Mouse (Mus musculus) liver, adult 2 months (tissue): ENCODE results near the gene N6amt1. TPM values are rescaled to one million over a fixed set of nuclear protein-coding genes. Genes with fewer than 3 reads are reported as not detected.

Experiments used
- DNase-seq: peaks from one replicate; pipeline ENCODE4 v3.0.0-alpha.2; 2011; ENCODE audit warnings: low read depth, low spot score; ENCODE audit errors: extremely low read depth
- H3K27ac ChIP-seq: fragments of 200-500 bp; replicated peaks from 2 replicates; pipeline ENCODE4 v1.5.1; 2012; ENCODE audit warnings: low read depth, mild to moderate bottlenecking, control low read depth, inconsistent platforms, low read length; ENCODE audit not compliant: insufficient read depth
- H3K27me3 ChIP-seq: fragments of 200-500 bp; 2 replicates; pipeline ENCODE4 v1.6.1; 2012; ENCODE audit warnings: mild to moderate bottlenecking, moderate library complexity, low read length, inconsistent platforms; ENCODE audit not compliant: control insufficient read depth, insufficient read depth
- H3K36me3 ChIP-seq: fragments of 200-500 bp; 2 replicates; pipeline ENCODE4 v1.6.1; 2012; ENCODE audit warnings: low read length, inconsistent platforms; ENCODE audit not compliant: control insufficient read depth, insufficient read depth
- H3K4me1 ChIP-seq: fragments of 200-500 bp; 2 replicates; pipeline ENCODE4 v1.6.1; 2011; ENCODE audit warnings: low read length; ENCODE audit not compliant: control insufficient read depth, insufficient read depth
- H3K4me3 ChIP-seq: fragments of 200-500 bp; 2 replicates; pipeline ENCODE4 v1.5.1; 2011; ENCODE audit warnings: low read depth, mild to moderate bottlenecking, control low read depth, low read length, moderate library complexity; ENCODE audit not compliant: insufficient read depth
- H3K79me2 ChIP-seq: fragments of 200-500 bp; 2 replicates; pipeline ENCODE4 v1.6.1; 2012; ENCODE audit warnings: inconsistent platforms, mild to moderate bottlenecking, low read length, moderate library complexity; ENCODE audit not compliant: control insufficient read depth, insufficient read depth
- H3K9ac ChIP-seq: fragments of 200-500 bp; 2 replicates; pipeline ENCODE4 v1.6.1; 2012; ENCODE audit warnings: low read depth, mild to moderate bottlenecking, control low read depth, inconsistent platforms, low read length
- CTCF ChIP-seq: fragments of 200-500 bp; IDR thresholded peaks from 2 replicates; pipeline ENCODE4 v1.5.1; 2011; ENCODE audit warnings: low read depth, low read length, control low read depth
- POLR2A ChIP-seq: fragments of 200-500 bp; IDR thresholded peaks from 2 replicates; pipeline ENCODE4 v1.6.1; 2011; ENCODE audit warnings: low read length, control low read depth; ENCODE audit not compliant: insufficient read depth; ENCODE audit errors: extremely low read depth
- whole genome bisulfite sequencing: fragments of 180-500 bp; shearing (Covaris S2); methylation state at CpG from one replicate; pipeline ENCODE4 v1.1.7; 2018; 5-methylcytosine and 5-hydroxymethylcytosine counted together
- polyA plus RNA-seq: library from polyadenylated mRNA; depleted of rRNA; stranded (reverse); fragments of >200 nt; gene quantifications from 2 replicates; pipeline ENCODE4 v1.2.3, GENCODE M21; 2012; rRNA removed
- total RNA-seq: library from RNA; depleted of rRNA; stranded (reverse); fragments of >200 nt; gene quantifications from 2 replicates; pipeline ENCODE4 v1.2.3, GENCODE M21; 2014; rRNA removed

The N6amt1 gene
- 7.9 and 9.1 TPM in 2 replicates for total RNA-seq
- polyA plus RNA-seq, result 4.0 and 4.9 TPM in 2 replicates

DNA sequence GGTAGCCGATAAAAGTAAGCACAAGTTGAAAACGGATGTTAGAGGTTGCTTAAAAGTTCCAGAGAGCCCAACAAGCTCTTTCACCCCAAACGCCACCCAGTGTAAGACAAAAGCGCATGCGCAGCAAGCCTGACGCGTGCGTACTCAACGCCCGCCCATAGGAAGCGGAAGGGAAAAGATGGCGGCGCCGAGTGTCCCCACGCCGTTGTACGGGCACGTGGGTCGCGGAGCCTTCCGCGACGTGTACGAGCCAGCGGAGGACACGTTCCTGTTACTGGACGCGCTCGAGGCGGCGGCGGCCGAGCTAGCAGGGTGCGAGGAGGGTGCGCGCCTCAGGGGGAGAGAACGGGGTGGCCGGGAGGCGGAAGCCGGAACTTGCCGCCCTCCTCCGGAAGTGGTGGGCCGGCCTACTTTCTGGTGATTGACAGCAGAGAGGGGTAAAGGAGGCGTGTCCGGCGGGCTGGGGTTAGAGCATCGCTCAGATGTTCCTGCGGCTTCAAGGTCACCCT, at the start of gene N6amt1:
Gene N6amt1 (plus strand): TSS at position 111 of the 509 bp plus-strand sequence.
- H3K36me3 ChIP-seq, result peaks cover 16% of the 10 kb centered on the region; the same call in 1 of the 2 replicates
- DNase-seq, result peak; percentile 83
- H3K9ac ChIP-seq, result peak within 1 kb of the TSS; percentile 96
- TF ChIP-seq POLR2A, result 0 out of 2 replicates have a peak, but pooled peaks have one; percentile 38
- no peak for TF ChIP-seq CTCF
- WGBS, result under 1% methylated on average over 48 of the region's 48 CpGs
- H3K79me2 ChIP-seq, result no peaks in the 10 kb centered on the region
- H3K27ac ChIP-seq, result peak within 1 kb of the TSS; percentile 95
- H3K27me3 ChIP-seq, result no peaks in the 10 kb centered on the region
- peak within 1 kb of the TSS; percentile 89 for H3K4me3 ChIP-seq
- no peaks in the 10 kb centered on the region for H3K4me1 ChIP-seq

- 75% methylated on average over 11 of the region's 11 CpGs for WGBS
- no peak overlapping the region for H3K4me3 ChIP-seq
- H3K27ac ChIP-seq, result no peak overlapping the region
- no peaks in the 10 kb centered on the region for H3K79me2 ChIP-seq
- DNase-seq, result no peak
- H3K36me3 ChIP-seq, result no peaks in the 10 kb centered on the region
- no peaks in the 10 kb centered on the region for H3K4me1 ChIP-seq
- no peak for TF ChIP-seq POLR2A
- TF ChIP-seq CTCF, result no peak
- no peak overlapping the region for H3K9ac ChIP-seq
- no peaks in the 10 kb centered on the region for H3K27me3 ChIP-seq
Measured at GRCm38 (mm10) chr16:87305251-87306011, 48.6 kb upstream of the N6amt1 start.

GRCm38 (mm10) chr16:87307109-87307735, 46.8 kb upstream of the N6amt1 start:
- Histone ChIP-seq H3K27me3 (no peaks in the 10 kb centered on the region), H3K4me1 (no peaks in the 10 kb centered on the region), H3K36me3 (no peaks in the 10 kb centered on the region), H3K79me2 (no peaks in the 10 kb centered on the region), H3K4me3 (no peak overlapping the region), H3K27ac (no peak overlapping the region), H3K9ac (no peak overlapping the region)
- no peak for TF ChIP-seq CTCF
- no peak for TF ChIP-seq POLR2A
- 53% methylated on average over 10 of the region's 10 CpGs for WGBS
- DNase-seq, result no peak

DNA sequence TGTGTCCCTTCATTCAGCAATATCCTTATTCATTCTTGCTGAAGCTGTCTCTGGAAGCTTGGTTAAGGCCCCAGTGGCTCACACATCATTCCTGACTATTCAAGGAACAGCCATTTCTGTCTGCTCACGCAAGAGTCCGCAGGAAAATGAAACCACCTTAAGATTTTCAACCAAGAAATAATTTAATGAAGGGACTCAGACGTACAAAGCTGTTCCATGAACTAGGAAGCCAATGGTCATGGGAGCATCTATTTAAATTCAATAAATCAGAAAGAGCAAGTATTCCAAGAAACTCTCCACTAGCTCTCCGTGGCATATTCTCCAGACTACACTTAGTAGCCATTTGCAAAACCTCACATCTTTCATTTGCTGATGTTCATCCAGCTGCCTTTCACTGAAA, 43.3 kb upstream of the N6amt1 start:
- H3K9ac ChIP-seq, result no peak overlapping the region
- H3K79me2 ChIP-seq, result no peaks in the 10 kb centered on the region
- no peak overlapping the region for H3K27ac ChIP-seq
- H3K27me3 ChIP-seq, result no peaks in the 10 kb centered on the region
- WGBS, result 92% methylated on average over 4 of the region's 4 CpGs
- no peaks in the 10 kb centered on the region for H3K4me1 ChIP-seq
- H3K36me3 ChIP-seq, result no peaks in the 10 kb centered on the region
- H3K4me3 ChIP-seq, result no peak overlapping the region
- DNase-seq, result no peak
- TF ChIP-seq POLR2A, result no peak
- no peak for TF ChIP-seq CTCF

DNA sequence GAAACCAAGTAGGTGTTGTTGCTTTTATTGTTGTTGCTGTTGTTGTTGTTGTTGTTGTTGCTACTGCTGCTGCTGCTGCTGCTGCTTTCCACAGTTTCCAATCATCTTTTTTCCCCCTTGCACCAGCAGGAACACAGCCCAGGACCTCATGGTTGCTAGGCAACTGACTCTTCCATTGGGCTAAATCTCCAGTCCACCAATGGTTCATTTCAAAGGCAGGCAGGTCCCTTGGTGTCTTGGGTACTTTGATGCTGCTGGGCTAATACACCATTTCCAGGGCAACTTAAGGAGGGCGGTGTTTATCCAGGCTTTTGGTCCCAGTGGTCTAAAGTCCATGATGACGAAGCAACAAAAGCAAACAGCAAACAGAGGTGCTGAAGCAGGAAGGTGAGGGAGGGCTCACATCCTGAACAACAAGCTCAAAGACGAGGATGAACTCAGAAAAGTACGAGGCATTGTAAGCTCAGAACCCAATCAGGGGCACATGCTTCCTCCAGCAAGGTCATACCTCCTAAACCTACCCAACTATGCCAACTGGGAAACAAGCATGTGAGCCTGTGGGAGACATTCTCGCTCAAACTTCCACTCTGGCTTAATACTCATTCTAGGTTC, 35.7 kb upstream of the N6amt1 start:
- TF ChIP-seq CTCF (no peak), POLR2A (no peak)
- Histone ChIP-seq H3K9ac (no peak overlapping the region), H3K4me3 (no peak overlapping the region), H3K27ac (no peak overlapping the region), H3K36me3 (no peaks in the 10 kb centered on the region), H3K4me1 (no peaks in the 10 kb centered on the region), H3K79me2 (no peaks in the 10 kb centered on the region), H3K27me3 (no peaks in the 10 kb centered on the region)
- DNase-seq, result no peak
- WGBS, result 44% methylated on average over 5 of the region's 5 CpGs
